Mouse (Mus musculus) kidney, postnatal 25 days (tissue): Measurements from ENCODE around the gene Mtx1.
A peak's percentile ranks its signal among the peaks of the same experiment; 100 is the strongest.
"Not testable (repeated sequence)": the region's sequence is repeated elsewhere in the genome, so short reads cannot be mapped to it uniquely, and the experiment has no call there.

Experiments
- DNase-seq, 2 experiments: peaks; one replicate each; pipeline ENCODE4 v3.0.0; 2021; ENCODE audit warnings: mixed read lengths in 2 of 2

Mtx1 gene

DNA sequence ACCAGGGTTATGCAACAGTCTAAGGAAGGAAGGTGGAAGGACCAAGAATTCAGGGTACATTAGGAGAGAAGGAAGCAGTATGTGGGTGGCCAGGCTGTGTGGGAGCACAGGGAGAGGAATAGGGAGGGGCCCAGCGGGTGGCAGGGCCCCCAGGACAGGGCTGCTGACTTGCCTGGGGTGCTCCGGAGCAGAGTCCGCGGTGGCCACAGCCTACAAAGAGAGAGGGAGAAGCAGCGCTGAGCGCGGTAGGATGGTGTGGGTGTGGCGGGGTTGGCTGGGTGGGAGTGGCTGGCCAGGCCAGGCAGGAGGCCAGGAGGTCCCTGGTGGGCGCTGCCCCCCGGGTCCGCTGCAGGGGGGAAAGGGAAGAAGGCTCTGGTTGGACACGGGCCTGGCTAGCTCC is 11.6 kb upstream of the Mtx1 start:
- no peak for DNase-seq

DNA sequence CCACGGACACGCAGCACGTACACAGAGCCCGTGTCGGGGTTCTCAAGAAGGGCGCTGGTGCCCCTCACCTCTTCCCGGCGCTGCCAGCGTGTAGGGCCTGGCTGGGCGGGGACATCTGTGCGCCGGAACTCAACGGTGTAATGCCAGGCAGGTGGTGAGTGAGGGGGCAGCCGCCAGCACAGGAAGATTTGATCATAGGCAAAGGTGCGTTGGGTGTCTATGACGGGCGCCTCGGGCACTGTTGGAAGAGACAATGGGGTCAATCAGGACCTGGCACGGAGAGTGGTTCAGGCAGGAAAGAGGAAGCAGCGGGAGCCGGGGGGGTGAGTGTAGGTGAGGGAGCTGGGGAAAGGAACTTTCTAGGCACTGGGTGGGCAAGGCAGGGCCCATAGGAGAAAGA is 10.8 kb upstream of the Mtx1 start:
- DNase-seq, result no peak

DNA sequence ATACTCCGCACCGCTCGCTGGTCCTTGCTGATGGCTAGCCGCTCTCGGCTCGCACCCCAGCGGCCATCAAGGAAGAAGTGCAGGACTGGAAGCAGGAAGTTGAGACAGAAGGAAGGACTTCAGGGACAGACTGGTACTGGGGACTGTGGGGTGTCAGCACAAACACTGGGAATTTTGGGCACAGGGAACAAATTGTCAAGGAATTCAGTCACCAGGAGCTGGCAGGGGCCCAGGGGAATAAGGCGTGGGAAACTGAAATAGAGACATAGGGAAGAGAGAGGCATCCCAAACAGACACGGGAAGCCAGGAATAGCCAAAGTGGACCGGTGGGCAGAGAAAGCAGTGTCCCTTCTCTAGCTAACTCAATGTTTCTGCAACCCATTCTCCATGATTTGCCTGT is 9.6 kb upstream of the Mtx1 start:
- DNase-seq, result no peak

- DNase-seq, result no peak
Observed at GRCm38 (mm10) chr3:89233562-89234110, 6.7 kb upstream of the Mtx1 start.

DNA sequence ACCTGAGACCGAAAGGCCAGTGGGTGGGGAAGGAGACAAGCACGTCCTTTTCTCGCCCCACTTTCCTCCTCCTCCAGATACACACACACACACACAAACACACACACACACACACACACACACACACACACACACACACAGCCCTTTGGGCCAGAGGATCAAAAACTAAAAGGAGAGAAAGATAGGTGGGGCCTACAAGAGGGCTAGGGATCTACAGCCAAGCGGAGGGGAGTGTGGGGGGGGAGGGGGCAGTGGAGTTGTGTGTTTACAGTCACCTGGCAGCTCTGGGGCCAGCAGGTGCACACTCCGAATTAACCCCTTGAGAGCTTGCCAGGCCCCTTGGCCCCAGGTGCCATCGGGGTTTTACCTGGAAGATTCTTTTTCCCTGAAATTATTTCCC is 5.7 kb upstream of the Mtx1 start:
- DNase-seq, result peak in 1 of 2 experiments; percentile 47

GRCm38 (mm10) chr3:89231772-89232275 is 4.9 kb upstream of the Mtx1 start:
- no peak for DNase-seq

- DNase-seq, result no peak
Observed at GRCm38 (mm10) chr3:89231345-89231744, 4.5 kb upstream of the Mtx1 start.

DNA sequence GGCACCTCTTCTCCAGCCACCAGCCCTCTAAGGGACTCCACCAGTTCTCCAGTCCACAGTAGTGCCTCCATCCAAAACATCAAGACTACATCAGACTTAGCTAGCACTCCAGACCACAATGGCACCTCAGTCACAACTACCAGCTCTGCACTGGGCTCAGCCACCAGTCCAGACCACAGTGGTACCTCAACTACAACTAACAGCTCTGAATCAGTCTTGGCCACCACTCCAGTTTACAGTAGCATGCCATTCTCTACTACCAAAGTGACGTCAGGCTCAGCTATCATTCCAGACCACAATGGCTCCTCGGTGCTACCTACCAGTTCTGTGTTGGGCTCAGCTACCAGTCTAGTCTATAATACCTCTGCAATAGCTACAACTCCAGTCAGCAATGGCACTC is 3.7 kb upstream of the Mtx1 start:
- DNase-seq, result no peak

DNA sequence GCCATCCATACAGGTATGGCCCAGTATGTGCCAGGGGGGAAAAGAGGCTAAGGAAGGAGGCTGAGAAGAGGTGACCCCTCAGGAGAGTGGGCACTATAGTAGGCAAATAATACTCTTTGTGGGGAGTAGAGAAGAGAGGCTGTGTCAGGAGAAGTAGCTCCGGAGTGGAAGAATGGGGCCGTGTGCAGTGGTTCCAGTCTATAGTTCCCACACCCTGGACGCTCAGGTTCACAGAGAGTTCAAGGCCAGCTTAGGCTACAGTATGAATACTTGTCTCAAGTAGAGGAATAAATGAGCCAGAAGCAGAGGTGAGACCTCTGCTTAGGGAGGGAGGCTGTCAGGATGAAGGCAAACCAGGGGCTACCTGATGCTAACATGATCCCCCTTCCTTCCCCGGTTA is 2.4 kb upstream of the Mtx1 start:
- DNase-seq, result no peak

- peak; percentile 52 to 77 for DNase-seq
Observed at GRCm38 (mm10) chr3:89228836-89229235, 1.9 kb upstream of the Mtx1 start, which contains the start of gene Muc1. Muc1 (plus strand) TSS chr3:89229057.

- peak; percentile 92 to 94 for DNase-seq
Observed at GRCm38 (mm10) chr3:89228180-89228549, 1.3 kb upstream of the Mtx1 start.

DNA sequence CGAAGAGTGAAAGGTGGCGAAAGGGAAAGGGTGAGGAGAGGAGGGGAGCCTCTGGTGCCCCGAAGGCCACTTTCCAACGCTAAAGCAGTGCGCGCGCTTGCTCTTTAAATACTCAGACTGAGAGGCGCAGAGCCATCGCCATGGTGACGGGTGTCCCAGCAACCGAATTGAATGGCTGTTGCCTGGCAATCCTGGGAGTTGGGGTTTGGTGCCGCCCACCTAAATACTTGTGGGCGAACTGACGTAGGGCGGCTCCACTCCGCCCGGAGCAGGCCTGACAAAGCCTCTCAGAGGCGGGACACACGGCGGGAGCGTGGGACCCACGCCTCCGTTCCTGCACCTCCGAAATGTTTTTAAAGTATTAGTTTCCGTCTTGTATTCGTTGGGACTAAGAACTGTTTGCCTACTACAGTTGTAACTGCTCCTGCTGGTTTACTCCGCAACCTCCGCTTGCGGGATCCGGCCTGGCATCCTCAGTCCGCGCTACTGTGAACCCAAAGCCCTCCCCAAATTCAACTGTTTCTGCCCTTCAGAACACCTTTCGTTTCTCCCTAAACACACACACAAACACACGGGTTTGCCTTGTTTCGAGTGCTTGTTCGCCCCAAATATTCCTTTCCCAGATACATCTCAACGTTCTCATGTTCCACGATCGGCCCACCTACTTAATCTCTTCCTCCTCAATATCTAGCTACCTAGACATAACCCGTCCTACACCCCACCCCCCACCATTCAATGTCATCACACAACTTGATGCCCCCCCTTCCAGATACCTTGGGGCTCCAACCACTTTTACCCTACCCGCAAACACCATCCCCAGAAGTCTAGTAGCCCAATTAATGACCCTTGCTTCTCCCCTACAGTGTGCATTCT is 655 bp upstream of the Mtx1 start:
- peak; percentile 90 to 95 for DNase-seq

GRCm38 (mm10) chr3:89226361-89226760 is 527 bp downstream of the Mtx1 start:
- DNase-seq, result peak in 1 of 2 experiments; percentile 46

- DNase-seq, result peak in 1 of 2 experiments; percentile 24
Observed at GRCm38 (mm10) chr3:89225918-89226317, 970 bp downstream of the Mtx1 start.

- DNase-seq, result peak in 1 of 2 experiments; percentile 28
Observed at GRCm38 (mm10) chr3:89225321-89225815, 1.5 kb downstream of the Mtx1 start.

DNA sequence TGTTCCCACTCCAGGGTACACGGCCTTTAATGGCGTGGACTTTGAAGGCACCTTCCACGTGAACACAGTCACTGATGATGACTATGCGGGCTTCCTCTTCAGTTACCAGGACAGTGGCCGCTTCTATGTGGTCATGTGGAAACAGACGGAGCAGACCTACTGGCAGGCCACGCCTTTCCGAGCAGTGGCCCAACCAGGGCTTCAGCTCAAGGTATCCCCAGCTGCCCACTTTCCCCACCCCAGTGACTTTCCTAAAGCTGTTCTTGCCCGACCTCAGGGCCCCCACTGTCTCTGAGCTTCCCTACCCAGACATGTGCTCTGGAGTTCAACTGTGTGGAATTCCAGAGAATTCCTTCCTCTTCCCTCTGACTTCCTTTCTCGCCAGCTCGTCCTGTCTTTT is 2.1 kb downstream of the Mtx1 start:
- DNase-seq, result peak in 1 of 2 experiments; percentile 36

- no peak for DNase-seq
Observed at GRCm38 (mm10) chr3:89221167-89221566, 5.7 kb downstream of the Mtx1 start.

GRCm38 (mm10) chr3:89219546-89219945 is 7.3 kb downstream of the Mtx1 start:
- no peak for DNase-seq

- no peak for DNase-seq
Observed at GRCm38 (mm10) chr3:89218271-89218670, 8.6 kb downstream of the Mtx1 start.

DNA sequence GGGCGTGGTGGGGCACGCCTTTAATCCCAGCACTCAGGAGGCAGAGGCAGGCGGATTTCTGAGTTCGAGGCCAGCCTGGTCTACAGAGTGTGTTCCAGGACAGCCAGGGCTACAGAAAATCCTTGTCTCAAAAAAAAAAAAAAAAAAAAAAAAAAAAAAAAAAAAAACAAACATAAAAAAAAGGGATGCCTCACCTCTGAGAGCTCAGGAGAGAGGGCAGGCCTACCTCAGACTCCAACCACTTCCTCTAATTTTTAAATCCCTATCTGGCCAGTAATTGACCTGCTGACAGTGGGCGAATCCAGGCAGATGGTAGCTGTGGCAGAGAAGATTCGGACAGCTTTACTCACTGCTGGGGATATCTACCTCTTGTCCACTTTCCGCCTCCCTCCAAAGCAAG is 10.5 kb downstream of the Mtx1 start:
- DNase-seq, result not testable (repeated sequence)

DNA sequence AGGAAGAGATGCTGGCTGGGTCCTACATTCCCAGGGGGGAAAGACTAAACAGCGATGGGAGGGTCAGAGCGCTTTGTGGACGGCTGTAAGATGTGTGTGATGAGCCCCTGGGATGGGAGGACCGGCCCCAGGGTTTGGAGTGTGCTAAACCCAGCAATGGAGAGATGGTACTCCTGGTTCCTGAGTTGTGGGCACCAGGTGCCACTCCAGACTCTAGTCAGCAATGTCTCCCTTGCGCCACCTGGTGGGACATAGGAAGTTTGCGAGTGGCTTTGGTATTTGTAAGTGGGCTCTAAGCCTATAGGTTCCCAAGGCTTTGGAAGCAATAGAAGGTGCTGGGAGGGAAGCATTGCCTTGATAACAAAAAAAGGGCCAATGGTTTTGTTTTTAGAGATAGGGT is 11.0 kb downstream of the Mtx1 start:
- DNase-seq, result peak; percentile 88 to 93

- DNase-seq, result no peak
Observed at GRCm38 (mm10) chr3:89214681-89215411, 12.0 kb downstream of the Mtx1 start, which contains the start of gene Thbs3. Thbs3 (plus strand) TSS chr3:89215180.
